Mouse (Mus musculus) c-Kit-negative CD71-positive TER-119-positive erythroid progenitor cells, embryonic 14.5 days (primary cell): ENCODE measurements around the gene Glis2.
A peak's percentile ranks its signal among the peaks of the same experiment; 100 is the strongest.

ENCODE experiments used
- DNase-seq: peaks from one replicate; pipeline ENCODE4 v3.0.0-alpha.2; 2013; ENCODE audit warnings: low read depth, low spot score

Gene Glis2

GRCm38 (mm10) chr16:4603453-4603837, 8.9 kb downstream of the Glis2 start:
- no peak for DNase-seq

GRCm38 (mm10) chr16:4604293-4604837, 9.9 kb downstream of the Glis2 start:
- DNase-seq: no peak

GRCm38 (mm10) chr16:4605514-4606131, 11.1 kb downstream of the Glis2 start:
- DNase-seq: no peak

- DNase-seq: no peak
These were observed 12.0 kb downstream of the Glis2 start for GRCm38 (mm10) chr16:4606431-4607084.

- DNase-seq: peak; percentile 50
These were observed 13.5 kb downstream of the Glis2 start for GRCm38 (mm10) chr16:4607818-4608531.

- no peak for DNase-seq
These were observed 14.1 kb downstream of the Glis2 start for GRCm38 (mm10) chr16:4608532-4609059.

GRCm38 (mm10) chr16:4611193-4611592, 16.7 kb downstream of the Glis2 start:
- no peak for DNase-seq

- no peak for DNase-seq
These were observed 17.2 kb downstream of the Glis2 start for GRCm38 (mm10) chr16:4611676-4612075.

GRCm38 (mm10) chr16:4613736-4614135, 19.2 kb downstream of the Glis2 start:
- no peak for DNase-seq

GRCm38 (mm10) chr16:4614639-4615038, 20.1 kb downstream of the Glis2 start:
- no peak for DNase-seq

GRCm38 (mm10) chr16:4615297-4615696, 20.8 kb downstream of the Glis2 start:
- DNase-seq: no peak

- DNase-seq: no peak
These were observed 22.3 kb downstream of the Glis2 start for GRCm38 (mm10) chr16:4616829-4617228.

- peak; percentile 15 for DNase-seq
These were observed 29.6 kb downstream of the Glis2 start for GRCm38 (mm10) chr16:4624074-4624473.

- DNase-seq: peak; percentile 80
These were observed 30.1 kb downstream of the Glis2 start, which contains the start of gene Pam16 for GRCm38 (mm10) chr16:4624481-4625110. Gene Pam16 (minus strand): TSS chr16:4624988.

- no peak for DNase-seq
These were observed 32.6 kb downstream of the Glis2 start for GRCm38 (mm10) chr16:4627105-4627504.

- no peak for DNase-seq
These were observed 34.4 kb downstream of the Glis2 start for GRCm38 (mm10) chr16:4628898-4629419.

- DNase-seq: peak; percentile 57
These were observed 35.4 kb downstream of the Glis2 start for GRCm38 (mm10) chr16:4629950-4630349.

- no peak for DNase-seq
These were observed 37.5 kb downstream of the Glis2 start for GRCm38 (mm10) chr16:4632050-4632449.

- DNase-seq: no peak
These were observed 39.1 kb downstream of the Glis2 start for GRCm38 (mm10) chr16:4633661-4634060.

- no peak for DNase-seq
These were observed 40.2 kb downstream of the Glis2 start for GRCm38 (mm10) chr16:4634681-4635080.

GRCm38 (mm10) chr16:4635760-4636159, 41.2 kb downstream of the Glis2 start:
- no peak for DNase-seq
